In genomic region chr7:113377875-113378658, GRCm38 (mm10) we compare ENCODE assay signal across 9 mouse cellular contexts. TPM values are rescaled to one million over a fixed set of nuclear protein-coding genes. Genes with fewer than 3 reads are reported as not detected.
A peak's percentile ranks its signal among the peaks of the same experiment; 100 is the strongest.
DNase-seq lines count a peak whose midpoint lies in the region; ATAC-seq and TF ChIP-seq lines count a peak whose summit lies in the region.
"Had no signal": no experiment of that assay in that cellular context is flagged by ENCODE, and none has a peak within 500 bp of the region (broad histone marks: within the 10 kb centered on the region; RNA-seq: fewer than 3 reads in every experiment).

No protein-coding gene starts in this region.

- DNase-seq in B cell, adult 2 months, result peak; percentile 87 to 91
- DNase-seq in adrenal gland, postnatal 4 days (ENCODE audit: low spot score in 2 of 2), result peak; percentile 27 to 62
- DNase-seq in heart, adult 9 months (ENCODE audit: low spot score in 2 of 2), result peak; percentile 58 to 68
- DNase-seq in kidney, adult 9 months, result peak; percentile 90
- peak; percentile 83 for DNase-seq in limb, embryonic 14.5 days (ENCODE audit: low spot score)
- DNase-seq in midbrain, postnatal 0 days (ENCODE audit: low spot score), result peak; percentile 92
- peak; percentile 92 for DNase-seq in splenic B cell, adult 2 months (ENCODE audit: low read depth, low spot score)

- H3K27me3 ChIP-seq in embryonic facial prominence, embryonic 15.5 days, result no peaks in the 10 kb centered on the region
- no peaks in the 10 kb centered on the region for H3K27me3 ChIP-seq in limb, embryonic 14.5 days (ENCODE audit: control insufficient read depth, insufficient read depth, low read length)
- no peaks in the 10 kb centered on the region for H3K27me3 ChIP-seq in midbrain, postnatal 0 days (ENCODE audit: insufficient read depth, low read length)
- no peaks in the 10 kb centered on the region; the same call in 1 of the 2 replicates for H3K27me3 ChIP-seq in splenic B cell, adult 2 months (ENCODE audit: control insufficient read depth, insufficient read depth, low read length, poor library complexity, severe bottlenecking)
- H3K27me3 ChIP-seq: embryonic facial prominence, embryonic 12.5 days had no signal

- H3K9me3 ChIP-seq in embryonic facial prominence, embryonic 15.5 days (replicated peaks), result no peaks in the 10 kb centered on the region
- no peaks in the 10 kb centered on the region for H3K9me3 ChIP-seq in limb, embryonic 14.5 days (ENCODE audit: control insufficient read depth, low read length)
- no peaks in the 10 kb centered on the region for H3K9me3 ChIP-seq in midbrain, postnatal 0 days (ENCODE audit: low read length)
- H3K9me3 ChIP-seq: embryonic facial prominence, embryonic 12.5 days had no signal

- WGBS in embryonic facial prominence, embryonic 15.5 days, result 31% methylated on average over 7 of the region's 7 CpGs
- 34% methylated on average over 7 of the region's 7 CpGs for WGBS in limb, embryonic 14.5 days
- WGBS in midbrain, postnatal 0 days, result 25% methylated on average over 7 of the region's 7 CpGs

- no peak overlapping the region for H3K9ac ChIP-seq in embryonic facial prominence, embryonic 15.5 days
- H3K9ac ChIP-seq in limb, embryonic 14.5 days (ENCODE audit: low read depth, low read length, severe bottlenecking), result no peak overlapping the region
- H3K9ac ChIP-seq in midbrain, postnatal 0 days (replicated peaks; ENCODE audit: low read length, poor library complexity, severe bottlenecking), result no peak overlapping the region
- H3K9ac ChIP-seq: embryonic facial prominence, embryonic 12.5 days had no signal

- ATAC-seq in embryonic facial prominence, embryonic 15.5 days (ENCODE audit: insufficient number of reproducible peaks, low FRiP score, low TSS enrichment, low read depth), result peak; percentile 63; the same call in 1 of the 2 replicates
- ATAC-seq in limb, embryonic 14.5 days (ENCODE audit: low FRiP score, low read depth), result peak; percentile 53; the same call in 1 of the 2 replicates
- peak; percentile 81 for ATAC-seq in midbrain, postnatal 0 days (ENCODE audit: low FRiP score)

- TF ChIP-seq POLR2A in limb, embryonic 14.5 days (IDR thresholded peaks at IDR 0.05; ENCODE audit: borderline replicate concordance, extremely low read depth, insufficient read depth, insufficient read length), result 0 out of 2 replicates have a peak, but pooled peaks have one; percentile 18

- peak; percentile 97 for TF ChIP-seq CTCF in midbrain, postnatal 0 days (IDR thresholded peaks at IDR 0.05)

- no peak overlapping the region for H3K4me3 ChIP-seq in embryonic facial prominence, embryonic 15.5 days (replicated peaks)
- H3K4me3 ChIP-seq in limb, embryonic 14.5 days (replicated peaks; ENCODE audit: low read length), result no peak overlapping the region
- H3K4me3 ChIP-seq in midbrain, postnatal 0 days (ENCODE audit: low read depth, low read length), result no peak overlapping the region
- H3K4me3 ChIP-seq: embryonic facial prominence, embryonic 12.5 days had no signal

- no peaks in the 10 kb centered on the region; the same call in 1 of the 2 replicates for H3K4me1 ChIP-seq in embryonic facial prominence, embryonic 15.5 days
- no peaks in the 10 kb centered on the region for H3K4me1 ChIP-seq in limb, embryonic 14.5 days (ENCODE audit: control insufficient read depth, insufficient read depth, low read length)
- H3K4me1 ChIP-seq in midbrain, postnatal 0 days (ENCODE audit: insufficient read depth, low read length), result no peaks in the 10 kb centered on the region
- H3K4me1 ChIP-seq: embryonic facial prominence, embryonic 12.5 days had no signal

- no peak overlapping the region for H3K27ac ChIP-seq in embryonic facial prominence, embryonic 15.5 days (replicated peaks)
- H3K27ac ChIP-seq in limb, embryonic 14.5 days (replicated peaks; ENCODE audit: low read depth, low read length), result no peak overlapping the region
- no peak overlapping the region for H3K27ac ChIP-seq in midbrain, postnatal 0 days (ENCODE audit: low read depth, low read length)
- H3K27ac ChIP-seq: embryonic facial prominence, embryonic 12.5 days had no signal

- no peaks in the 10 kb centered on the region for H3K36me3 ChIP-seq in embryonic facial prominence, embryonic 15.5 days
- no peaks in the 10 kb centered on the region for H3K36me3 ChIP-seq in limb, embryonic 14.5 days (ENCODE audit: control insufficient read depth, insufficient read depth, low read length)
- H3K36me3 ChIP-seq in midbrain, postnatal 0 days (ENCODE audit: insufficient read depth, low read length), result no peaks in the 10 kb centered on the region
- no peaks in the 10 kb centered on the region for H3K36me3 ChIP-seq in splenic B cell, adult 2 months (ENCODE audit: control insufficient read depth, insufficient read depth, low read length, poor library complexity, severe bottlenecking)
- H3K36me3 ChIP-seq: embryonic facial prominence, embryonic 12.5 days had no signal

- no peak overlapping the region for H3K4me2 ChIP-seq in embryonic facial prominence, embryonic 15.5 days (replicated peaks)
- no peak overlapping the region for H3K4me2 ChIP-seq in limb, embryonic 14.5 days (replicated peaks; ENCODE audit: low read depth, low read length, severe bottlenecking)
- H3K4me2 ChIP-seq in midbrain, postnatal 0 days (ENCODE audit: low read depth, low read length, poor library complexity, severe bottlenecking), result no peak overlapping the region
- H3K4me2 ChIP-seq: embryonic facial prominence, embryonic 12.5 days had no signal

RNA-seq across cellular contexts. Expression of gene Btbd10, which starts 8.9 kb away (rescaled TPM):
- 10 to 100 TPM; 16.7 to 19.3 TPM for total RNA-seq in adrenal gland, postnatal 4 days (2021)
- 27.9 and 29.0 TPM in 2 replicates for polyA plus RNA-seq in embryonic facial prominence, embryonic 15.5 days (2015; fragmentation: Nextera tagmentation; extraction: Ambion mirVana)
- polyA plus RNA-seq in limb, embryonic 14.5 days (2012; rRNA removed), result 20.7 and 24.9 TPM in 2 replicates
- polyA plus RNA-seq in limb, embryonic 14.5 days (2014; fragmentation: Nextera tagmentation; extraction: Ambion mirVana), result 30.1 and 31.8 TPM in 2 replicates
- 59.2 and 73.2 TPM in 2 replicates for total RNA-seq in midbrain, postnatal 0 days (2014; rRNA removed)
- polyA plus RNA-seq in midbrain, postnatal 0 days (2015; fragmentation: Nextera tagmentation; extraction: Ambion mirVana), result 85.1 and 88.3 TPM in 2 replicates

RNA-seq across cellular contexts. Expression of gene Pth, which starts 10.3 kb away (rescaled TPM):
- not detected for total RNA-seq in adrenal gland, postnatal 4 days (2021)
- 0.24 TPM in 1 of 2 replicates, not detected in the other for polyA plus RNA-seq in embryonic facial prominence, embryonic 15.5 days (2015; fragmentation: Nextera tagmentation; extraction: Ambion mirVana)
- not detected in 2 replicates for polyA plus RNA-seq in limb, embryonic 14.5 days (2012; rRNA removed)
- not detected in 2 replicates for polyA plus RNA-seq in limb, embryonic 14.5 days (2014; fragmentation: Nextera tagmentation; extraction: Ambion mirVana)
- not detected in 2 replicates for total RNA-seq in midbrain, postnatal 0 days (2014; rRNA removed)
- not detected in 2 replicates for polyA plus RNA-seq in midbrain, postnatal 0 days (2015; fragmentation: Nextera tagmentation; extraction: Ambion mirVana)
